In the genomic region with DNA sequence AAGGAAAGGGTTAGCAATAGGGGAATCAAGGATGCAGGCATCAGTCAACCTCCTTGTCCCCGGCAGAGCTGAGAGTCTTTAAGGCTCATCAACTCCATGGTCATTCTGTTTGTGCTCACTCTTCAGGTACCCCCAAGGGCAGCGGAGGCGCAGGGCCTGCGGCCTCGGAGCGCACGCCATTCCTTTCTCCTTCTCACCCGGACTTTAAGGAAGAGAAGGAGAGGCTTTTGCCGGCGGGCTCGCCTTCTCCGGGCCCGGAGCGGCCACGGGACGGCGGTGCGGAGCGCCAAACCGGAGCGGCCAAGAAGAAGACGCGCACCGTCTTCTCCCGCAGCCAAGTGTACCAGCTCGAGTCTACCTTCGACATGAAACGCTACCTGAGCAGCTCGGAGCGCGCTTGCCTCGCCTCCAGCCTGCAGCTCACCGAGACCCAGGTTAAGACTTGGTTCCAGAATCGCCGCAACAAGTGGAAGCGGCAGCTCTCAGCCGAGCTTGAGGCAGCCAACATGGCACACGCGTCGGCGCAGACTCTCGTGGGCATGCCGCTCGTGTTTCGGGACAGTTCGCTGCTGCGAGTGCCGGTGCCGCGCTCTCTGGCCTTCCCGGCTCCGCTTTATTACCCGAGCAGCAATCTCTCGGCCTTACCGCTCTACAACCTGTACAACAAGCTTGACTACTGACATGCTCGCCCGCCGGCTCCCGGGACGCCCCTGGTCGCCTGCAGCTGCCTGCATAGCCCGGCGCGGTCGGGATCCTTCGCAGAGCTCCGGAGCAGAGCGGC, we compare ENCODE assay signal across 9 mouse cellular contexts. TPM values are rescaled to one million over a fixed set of nuclear protein-coding genes. Genes with fewer than 3 reads are reported as not detected.
DNase-seq lines count a peak whose midpoint lies in the region; ATAC-seq and TF ChIP-seq lines count a peak whose summit lies in the region.
"Had no signal": no experiment of that assay in that cellular context is flagged by ENCODE, and none has a peak within 500 bp of the region (broad histone marks: within the 10 kb centered on the region; RNA-seq: fewer than 3 reads in every experiment).

No protein-coding gene starts in this region.

- under 1% methylated on average over 68 of the region's 68 CpGs for WGBS in hindbrain, postnatal 0 days
- under 1% methylated on average over 68 of the region's 68 CpGs for WGBS in midbrain, embryonic 11.5 days

- peak; percentile 58 for DNase-seq in embryo, embryonic 10 days (ENCODE audit: low spot score)
- no peak for DNase-seq in embryo, embryonic 9.5 days (ENCODE audit: extremely low spot score)
- peak; percentile 32 for DNase-seq in urinary bladder, adult 2 months (ENCODE audit: low spot score)
- DNase-seq in urinary bladder, postnatal 4 days (ENCODE audit: low spot score in 2 of 2), result no peak
- DNase-seq in hindbrain, postnatal 0 days (ENCODE audit: low spot score), result no peak
- peak; percentile 96 for DNase-seq in midbrain, embryonic 11.5 days (ENCODE audit: low spot score, missing footprints)
- no peak for DNase-seq in layer of hippocampus, postnatal 25 days (ENCODE audit: extremely low spot score in 1 of 2, low spot score in 1 of 2)
- no peak for DNase-seq in right cerebral cortex, postnatal 36 days (ENCODE audit: low spot score in 2 of 2)

- peak overlapping the region; percentile 29 for H3K4me2 ChIP-seq in hindbrain, postnatal 0 days (ENCODE audit: low read depth, low read length)
- peak overlapping the region; percentile 27; the same call in 1 of the 2 replicates for H3K4me2 ChIP-seq in midbrain, embryonic 11.5 days

- H3K36me3 ChIP-seq in hindbrain, postnatal 0 days (ENCODE audit: insufficient read depth, low read length), result no peaks in the 10 kb centered on the region
- H3K36me3 ChIP-seq in midbrain, embryonic 11.5 days (ENCODE audit: control insufficient read depth, insufficient read depth, low read length), result no peaks in the 10 kb centered on the region

- H3K4me1 ChIP-seq in hindbrain, postnatal 0 days (ENCODE audit: insufficient read depth, low read length), result no peaks in the 10 kb centered on the region
- H3K4me1 ChIP-seq in midbrain, embryonic 11.5 days (ENCODE audit: control insufficient read depth, insufficient read depth, low read length), result peaks cover 28% of the 10 kb centered on the region

- no peak overlapping the region for H3K9ac ChIP-seq in hindbrain, postnatal 0 days (replicated peaks; ENCODE audit: low read length)
- H3K9ac ChIP-seq in midbrain, embryonic 11.5 days (ENCODE audit: low read length), result no peak overlapping the region

- TF ChIP-seq CTCF in hindbrain, postnatal 0 days (IDR thresholded peaks at IDR 0.05; ENCODE audit: low read depth), result no peak

- no peak overlapping the region for H3K27ac ChIP-seq in hindbrain, postnatal 0 days
- H3K27ac ChIP-seq in midbrain, embryonic 11.5 days (ENCODE audit: low read depth, low read length), result no peak overlapping the region

- H3K9me3 ChIP-seq in hindbrain, postnatal 0 days (ENCODE audit: low read length), result no peaks in the 10 kb centered on the region
- H3K9me3 ChIP-seq in midbrain, embryonic 11.5 days (ENCODE audit: control insufficient read depth, low read length), result no peaks in the 10 kb centered on the region

- H3K27me3 ChIP-seq in hindbrain, postnatal 0 days (ENCODE audit: insufficient read depth, low read length), result peaks cover 72% of the 10 kb centered on the region
- peaks cover 87% of the 10 kb centered on the region for H3K27me3 ChIP-seq in midbrain, embryonic 11.5 days (ENCODE audit: control insufficient read depth, insufficient read depth, low read length)

- 0 out of 2 replicates have a peak overlapping the region, but pooled peaks have one; percentile 3 for H3K4me3 ChIP-seq in hindbrain, postnatal 0 days (ENCODE audit: low read length)
- 0 out of 2 replicates have a peak overlapping the region, but pooled peaks have one; percentile 6 for H3K4me3 ChIP-seq in midbrain, embryonic 11.5 days (ENCODE audit: low read depth, low read length)

- no peak for ATAC-seq in hindbrain, postnatal 0 days
- no peak for ATAC-seq in midbrain, embryonic 11.5 days (ENCODE audit: low FRiP score)

RNA-seq across cellular contexts. Expression of gene Bub3, which starts 4.5 kb away (rescaled TPM):
- polyA plus RNA-seq in urinary bladder, adult 2 months (2012; rRNA removed), result 63.7 and 77.0 TPM in 2 replicates
- total RNA-seq in hindbrain, postnatal 0 days (2014; rRNA removed), result 95.2 and 97.8 TPM in 2 replicates
- 127 and 132 TPM in 2 replicates for polyA plus RNA-seq in hindbrain, postnatal 0 days (2015; fragmentation: Nextera tagmentation; extraction: Ambion mirVana)
- polyA plus RNA-seq in midbrain, embryonic 11.5 days (2014; fragmentation: Nextera tagmentation; extraction: Ambion mirVana), result 275 and 279 TPM in 2 replicates
- total RNA-seq in layer of hippocampus, postnatal 25 days (2021), result 10 to 100 TPM; 56.3 to 57.6 TPM

RNA-seq across cellular contexts. Expression of gene Hmx2, which starts 6.9 kb away (rescaled TPM):
- not detected in 2 replicates for polyA plus RNA-seq in urinary bladder, adult 2 months (2012; rRNA removed)
- total RNA-seq in hindbrain, postnatal 0 days (2014; rRNA removed), result 0.36 and 0.99 TPM in 2 replicates
- 0.56 and 0.91 TPM in 2 replicates for polyA plus RNA-seq in hindbrain, postnatal 0 days (2015; fragmentation: Nextera tagmentation; extraction: Ambion mirVana)
- 0.10 and 0.19 TPM in 2 replicates for polyA plus RNA-seq in midbrain, embryonic 11.5 days (2014; fragmentation: Nextera tagmentation; extraction: Ambion mirVana)
- total RNA-seq in layer of hippocampus, postnatal 25 days (2021), result not detected
- polyA plus RNA-seq: gonadal fat pad, adult 2 months had no signal

RNA-seq across cellular contexts. Expression of gene Hmx3, which starts 12.8 kb away (rescaled TPM):
- not detected in 2 replicates for polyA plus RNA-seq in urinary bladder, adult 2 months (2012; rRNA removed)
- total RNA-seq in hindbrain, postnatal 0 days (2014; rRNA removed), result 2.0 and 3.2 TPM in 2 replicates
- 1.2 and 1.5 TPM in 2 replicates for polyA plus RNA-seq in hindbrain, postnatal 0 days (2015; fragmentation: Nextera tagmentation; extraction: Ambion mirVana)
- polyA plus RNA-seq in midbrain, embryonic 11.5 days (2014; fragmentation: Nextera tagmentation; extraction: Ambion mirVana), result 0.18 TPM in 1 of 2 replicates, not detected in the other
- total RNA-seq in layer of hippocampus, postnatal 25 days (2021), result not detected
- polyA plus RNA-seq: gonadal fat pad, adult 2 months had no signal

Comparison
In these comparisons a context has a peak if more than half of its experiments do, and no peak if none do; other contexts are left out.
1. DNase-seq: peak in embryo, embryonic 10 days (single experiment), urinary bladder, adult 2 months (single experiment) and midbrain, embryonic 11.5 days (single experiment); none in embryo, embryonic 9.5 days (single experiment), urinary bladder, postnatal 4 days (0 of 2), hindbrain, postnatal 0 days (single experiment), layer of hippocampus, postnatal 25 days (0 of 2) and right cerebral cortex, postnatal 36 days (0 of 2).